Mouse (Mus musculus) cortical plate, adult 2 months (tissue): ENCODE results near the gene Lmbrd2.

Experiments
- CTCF ChIP-seq: fragments of 200-500 bp; IDR thresholded peaks from 2 replicates; pipeline ENCODE4 v1.5.1; 2011; ENCODE audit warnings: mild to moderate bottlenecking, control low read depth, low read length; ENCODE audit not compliant: insufficient read depth; ENCODE audit errors: extremely low read depth
- POLR2A ChIP-seq: fragments of 200-500 bp; IDR thresholded peaks from 2 replicates; pipeline ENCODE4 v1.6.1; 2011; ENCODE audit warnings: mild to moderate bottlenecking, low read length, control low read depth; ENCODE audit not compliant: insufficient read depth; ENCODE audit errors: extremely low read depth

DNA sequence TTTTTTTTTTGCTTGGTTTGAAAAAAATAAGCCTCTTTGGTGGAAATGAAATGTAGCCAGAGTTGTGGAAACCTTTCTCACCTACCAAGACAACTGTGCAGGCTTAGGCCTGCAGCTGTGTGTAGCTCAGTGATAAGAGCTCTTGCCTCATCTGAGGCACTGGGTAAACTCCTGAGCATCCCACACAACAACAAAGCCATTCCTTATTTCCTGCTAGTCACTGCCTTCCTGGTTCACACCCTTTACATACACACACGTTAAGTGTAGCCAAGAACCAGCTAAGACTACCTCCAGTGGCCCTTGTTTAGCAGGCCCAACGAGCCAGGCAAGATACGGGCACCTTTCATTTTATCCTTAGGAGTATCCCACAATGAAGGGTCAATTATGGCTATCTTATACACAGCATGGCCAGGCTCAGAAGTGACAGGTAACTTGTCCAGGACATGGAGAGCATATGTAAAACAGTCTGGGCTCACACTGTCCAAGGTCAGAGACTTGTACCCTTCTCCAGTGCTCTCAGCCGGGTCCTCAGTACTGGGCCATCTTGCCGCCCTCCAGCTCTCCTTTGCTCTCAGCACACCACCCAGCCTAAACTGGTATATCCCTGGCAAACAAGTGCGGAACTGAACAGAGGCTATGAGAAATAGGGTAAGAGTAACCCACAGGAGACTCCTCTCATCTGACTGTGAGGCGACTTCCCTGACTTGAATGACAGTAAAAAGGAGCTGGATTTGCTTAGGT is 13.1 kb upstream of the Lmbrd2 start:
- TF ChIP-seq POLR2A (no peak), CTCF (no peak)
